Mouse (Mus musculus) limb, embryonic 13.5 days (tissue): ENCODE results near the gene Serinc4. TPM values are rescaled to one million over a fixed set of nuclear protein-coding genes. Genes with fewer than 3 reads are reported as not detected.
"Not testable (repeated sequence)": the region's sequence is repeated elsewhere in the genome, so short reads cannot be mapped to it uniquely, and the experiment has no call there.

Experiments used
- ATAC-seq: fragments of 200-750 bp; cut with Nextera tagmentation; 2 replicates; pipeline ENCODE4 v1.8.0; 2017; ENCODE audit warnings: low read depth, moderate number of reproducible peaks, moderate TSS enrichment; ENCODE audit not compliant: low FRiP score
- H3K27ac ChIP-seq: fragments of 300-500 bp; sonication (generic); 2 replicates; pipeline ENCODE4 v1.5.1; 2015; ENCODE audit warnings: inconsistent platforms, mild to moderate bottlenecking, moderate library complexity
- H3K27me3 ChIP-seq: fragments of 300-500 bp; sonication (generic); 2 replicates; pipeline ENCODE4 v1.6.1; 2015; ENCODE audit warnings: mild to moderate bottlenecking, inconsistent platforms
- H3K36me3 ChIP-seq: fragments of 300-500 bp; sonication (generic); 2 replicates; pipeline ENCODE4 v1.6.1; 2015; ENCODE audit warnings: inconsistent platforms, mild to moderate bottlenecking, moderate library complexity
- H3K4me1 ChIP-seq: fragments of 300-500 bp; sonication (generic); 2 replicates; pipeline ENCODE4 v1.6.1; 2015; ENCODE audit warnings: inconsistent platforms
- H3K4me2 ChIP-seq: fragments of 300-500 bp; sonication (generic); replicated peaks from 2 replicates; pipeline ENCODE4 v1.6.1; 2015; ENCODE audit warnings: inconsistent platforms, mild to moderate bottlenecking, moderate library complexity
- H3K4me3 ChIP-seq: fragments of 300-500 bp; sonication (generic); 2 replicates; pipeline ENCODE4 v1.5.1; 2015; ENCODE audit warnings: moderate library complexity, mild to moderate bottlenecking, inconsistent platforms
- H3K9ac ChIP-seq: fragments of 300-500 bp; sonication (generic); 2 replicates; pipeline ENCODE4 v1.6.1; 2015; ENCODE audit warnings: mild to moderate bottlenecking, inconsistent platforms
- H3K9me3 ChIP-seq: fragments of 300-500 bp; sonication (generic); 2 replicates; pipeline ENCODE4 v1.6.1; 2016; ENCODE audit warnings: inconsistent platforms
- WGBS: fragments of 180-500 bp; shearing (Covaris S2); methylation state at CpG from one replicate; pipeline ENCODE4 v1.1.7; 2015; 5-methylcytosine and 5-hydroxymethylcytosine counted together
- polyA plus RNA-seq: library from polyadenylated mRNA; unstranded; fragments of >200 nt; fragmentation: Nextera tagmentation; extraction: Ambion mirVana; gene quantifications from 2 replicates; pipeline ENCODE4 v1.2.1, GENCODE M21; 2015

Serinc4 gene
- polyA plus RNA-seq, 1 experiment from 2014 or later = 0.28 TPM

GRCm38 (mm10) chr2:121468982-121469381, 12.4 kb upstream of the Serinc4 start:
- H3K27ac ChIP-seq, H3K4me3 ChIP-seq, ATAC-seq: not testable (repeated sequence)

GRCm38 (mm10) chr2:121460071-121460470, 3.5 kb upstream of the Serinc4 start:
- 76% methylated on average over 2 of the region's 2 CpGs for WGBS
- Histone ChIP-seq H3K4me2 (no peak overlapping the region), H3K27me3 (no peaks in the 10 kb centered on the region), H3K9me3 (no peaks in the 10 kb centered on the region), H3K36me3 (peaks cover 30% of the 10 kb centered on the region), H3K4me1 (peaks cover 11% of the 10 kb centered on the region), H3K4me3 (no peak overlapping the region), H3K27ac (no peak overlapping the region), H3K9ac (no peak overlapping the region)
- ATAC-seq = no peak

More at GRCm38 (mm10) chr2:121468982-121469381, 12.4 kb upstream of the Serinc4 start:
- peaks cover 11% of the 10 kb centered on the region; the same call in 1 of the 2 replicates for H3K36me3 ChIP-seq
- H3K4me2 ChIP-seq, H3K4me1 ChIP-seq, H3K9ac ChIP-seq, H3K9me3 ChIP-seq, H3K27me3 ChIP-seq: not testable (repeated sequence)
- WGBS = 72% methylated on average over 2 of the region's 6 CpGs

- H3K36me3 ChIP-seq = peaks cover 51% of the 10 kb centered on the region
- no peak for ATAC-seq
Observed at GRCm38 (mm10) chr2:121455534-121455933, 1.0 kb downstream of the Serinc4 start.

GRCm38 (mm10) chr2:121453917-121454316, 2.7 kb downstream of the Serinc4 start:
- Histone ChIP-seq H3K27ac (no peak overlapping the region), H3K9ac (no peak overlapping the region), H3K4me3 (no peak overlapping the region), H3K36me3 (peaks cover 36% of the 10 kb centered on the region), H3K4me2 (no peak overlapping the region), H3K9me3 (no peaks in the 10 kb centered on the region), H3K27me3 (no peaks in the 10 kb centered on the region), H3K4me1 (peaks cover 29% of the 10 kb centered on the region)
- no peak for ATAC-seq
- WGBS = 85% methylated on average over 6 of the region's 6 CpGs

More at GRCm38 (mm10) chr2:121455534-121455933, 1.0 kb downstream of the Serinc4 start:
- no peak overlapping the region for H3K9ac ChIP-seq
- no peak overlapping the region for H3K4me2 ChIP-seq
- H3K27ac ChIP-seq = no peak overlapping the region
- WGBS = 71% methylated on average over 5 of the region's 5 CpGs
- peaks cover 26% of the 10 kb centered on the region for H3K4me1 ChIP-seq
- H3K9me3 ChIP-seq = no peaks in the 10 kb centered on the region
- H3K27me3 ChIP-seq = no peaks in the 10 kb centered on the region
- H3K4me3 ChIP-seq = no peak overlapping the region

GRCm38 (mm10) chr2:121452990-121453389, 3.6 kb downstream of the Serinc4 start, which contains the start of gene Hypk:
Gene Hypk, plus strand, starts transcription at chr2:121453290.
- Histone ChIP-seq H3K4me2 (no peak within 1 kb of the TSS), H3K4me1 (peaks cover 30% of the 10 kb centered on the region), H3K9me3 (no peaks in the 10 kb centered on the region), H3K36me3 (peaks cover 29% of the 10 kb centered on the region), H3K4me3 (no peak within 1 kb of the TSS), H3K9ac (no peak within 1 kb of the TSS), H3K27me3 (no peaks in the 10 kb centered on the region), H3K27ac (no peak within 1 kb of the TSS)
- WGBS = 72% methylated on average over 4 of the region's 4 CpGs
- ATAC-seq = no peak

- 85% methylated on average over 4 of the region's 4 CpGs for WGBS
- H3K9me3 ChIP-seq = no peaks in the 10 kb centered on the region
- peaks cover 29% of the 10 kb centered on the region for H3K4me1 ChIP-seq
- no peak overlapping the region for H3K4me3 ChIP-seq
- ATAC-seq = no peak
- H3K4me2 ChIP-seq = no peak overlapping the region
- no peaks in the 10 kb centered on the region for H3K27me3 ChIP-seq
- H3K27ac ChIP-seq = no peak overlapping the region
- H3K36me3 ChIP-seq = peaks cover 29% of the 10 kb centered on the region
- no peak overlapping the region for H3K9ac ChIP-seq
Observed at GRCm38 (mm10) chr2:121452361-121452760, 4.2 kb downstream of the Serinc4 start.

- no peak for ATAC-seq
- Histone ChIP-seq H3K27ac (peak overlapping the region; percentile 98; the same call in 1 of the 2 replicates), H3K4me1 (peaks cover 23% of the 10 kb centered on the region)
Observed at GRCm38 (mm10) chr2:121450093-121450492, 6.5 kb downstream of the Serinc4 start.

GRCm38 (mm10) chr2:121449545-121450011, 7.0 kb downstream of the Serinc4 start:
- Histone ChIP-seq H3K27me3 (no peaks in the 10 kb centered on the region), H3K4me1 (peaks cover 23% of the 10 kb centered on the region), H3K4me3 (peak overlapping the region; percentile 99), H3K27ac (peak overlapping the region; percentile 98), H3K9me3 (no peaks in the 10 kb centered on the region), H3K4me2 (peak overlapping the region; percentile 74), H3K9ac (peak overlapping the region; percentile 99), H3K36me3 (peaks cover 29% of the 10 kb centered on the region)
- ATAC-seq = peak; percentile 54
- WGBS = under 1% methylated on average over 54 of the region's 54 CpGs

More at GRCm38 (mm10) chr2:121450093-121450492, 6.5 kb downstream of the Serinc4 start:
- Histone ChIP-seq H3K27me3 (no peaks in the 10 kb centered on the region), H3K9ac (peak overlapping the region; percentile 99), H3K36me3 (peaks cover 29% of the 10 kb centered on the region), H3K4me2 (peak overlapping the region; percentile 74), H3K4me3 (peak overlapping the region; percentile 99), H3K9me3 (no peaks in the 10 kb centered on the region)
- under 1% methylated on average over 7 of the region's 7 CpGs for WGBS

- under 1% methylated on average over 70 of the region's 74 CpGs for WGBS
- Histone ChIP-seq H3K27ac (peak within 1 kb of the TSS; percentile 98), H3K9ac (peak within 1 kb of the TSS; percentile 99), H3K4me3 (peak within 1 kb of the TSS; percentile 99), H3K36me3 (peaks cover 27% of the 10 kb centered on the region), H3K4me1 (peaks cover 23% of the 10 kb centered on the region), H3K27me3 (no peaks in the 10 kb centered on the region), H3K4me2 (peak within 1 kb of the TSS; percentile 77), H3K9me3 (no peaks in the 10 kb centered on the region)
- ATAC-seq = peak; percentile 98
Observed at GRCm38 (mm10) chr2:121448739-121449535, 7.6 kb downstream of the Serinc4 start, which contains the start of gene Serf2. Gene Serf2, plus strand, starts transcription at chr2:121449195.

- H3K4me1 ChIP-seq = peaks cover 24% of the 10 kb centered on the region
- H3K4me2 ChIP-seq = peak overlapping the region; percentile 77
- peak overlapping the region; percentile 65 for H3K9ac ChIP-seq
- no peaks in the 10 kb centered on the region for H3K27me3 ChIP-seq
- no peaks in the 10 kb centered on the region for H3K9me3 ChIP-seq
- H3K27ac ChIP-seq = peak overlapping the region; percentile 92
- ATAC-seq = no peak
- H3K4me3 ChIP-seq = peak overlapping the region; percentile 99
- H3K36me3 ChIP-seq = peaks cover 19% of the 10 kb centered on the region
- WGBS = 16% methylated on average over 9 of the region's 9 CpGs
Observed at GRCm38 (mm10) chr2:121448136-121448535, 8.4 kb downstream of the Serinc4 start.

- no peaks in the 10 kb centered on the region for H3K9me3 ChIP-seq
- peaks cover 7% of the 10 kb centered on the region for H3K36me3 ChIP-seq
- WGBS = 86% methylated on average over 3 of the region's 3 CpGs
- no peak overlapping the region for H3K4me3 ChIP-seq
- H3K4me2 ChIP-seq = no peak overlapping the region
- no peak overlapping the region for H3K9ac ChIP-seq
- 0 out of 2 replicates have a peak, but pooled peaks cover under 1% of the 10 kb centered on the region for H3K27me3 ChIP-seq
- peaks cover 30% of the 10 kb centered on the region for H3K4me1 ChIP-seq
- ATAC-seq = no peak
- H3K27ac ChIP-seq = no peak overlapping the region
Observed at GRCm38 (mm10) chr2:121447006-121447405, 9.6 kb downstream of the Serinc4 start.

- 79% methylated on average over 4 of the region's 4 CpGs for WGBS
Observed at GRCm38 (mm10) chr2:121446506-121446905, 10.1 kb downstream of the Serinc4 start.

More at GRCm38 (mm10) chr2:121446506-121446905, 10.1 kb downstream of the Serinc4 start:
- Histone ChIP-seq H3K36me3 (peaks cover 5% of the 10 kb centered on the region), H3K4me3 (no peak overlapping the region), H3K4me2 (no peak overlapping the region), H3K27ac (no peak overlapping the region), H3K9ac (no peak overlapping the region), H3K9me3 (no peaks in the 10 kb centered on the region), H3K27me3 (0 out of 2 replicates have a peak, but pooled peaks cover 6% of the 10 kb centered on the region), H3K4me1 (peaks cover 34% of the 10 kb centered on the region)
- no peak for ATAC-seq
